Mouse (Mus musculus) olfactory bulb, adult 2 months (tissue): ENCODE data around the gene Psat1. TPM values are rescaled to one million over a fixed set of nuclear protein-coding genes. Genes with fewer than 3 reads are reported as not detected.

ENCODE experiments used
- H3K27ac ChIP-seq: fragments of 200-500 bp; 2 replicates; pipeline ENCODE4 v1.5.1; 2012; ENCODE audit warnings: low read depth, low read length; ENCODE audit not compliant: insufficient read depth
- H3K4me1 ChIP-seq: fragments of 200-500 bp; 2 replicates; pipeline ENCODE4 v1.6.1; 2012; ENCODE audit warnings: low read length; ENCODE audit not compliant: control insufficient read depth, insufficient read depth
- H3K4me3 ChIP-seq: fragments of 200-500 bp; 2 replicates; pipeline ENCODE4 v1.5.1; 2012; ENCODE audit warnings: mild to moderate bottlenecking, low read depth, low read length, moderate library complexity; ENCODE audit not compliant: insufficient read depth
- CTCF ChIP-seq: fragments of 200-500 bp; IDR thresholded peaks from 2 replicates; pipeline ENCODE4 v1.5.1; 2012; ENCODE audit warnings: low read depth, mild to moderate bottlenecking, low read length, moderate library complexity; ENCODE audit not compliant: insufficient read depth
- POLR2A ChIP-seq: fragments of 200-500 bp; IDR thresholded peaks from 2 replicates; pipeline ENCODE4 v1.6.1; 2012; ENCODE audit warnings: mild to moderate bottlenecking, low read depth, low read length, moderate library complexity; ENCODE audit not compliant: insufficient read depth
- WGBS: fragments of 180-500 bp; shearing (Covaris S2); methylation state at CpG from one replicate; pipeline ENCODE4 v1.1.7; 2018; 5-methylcytosine and 5-hydroxymethylcytosine counted together
- polyA plus RNA-seq: library from polyadenylated mRNA; stranded (reverse); fragments of >200 nt; gene quantifications from 2 replicates; pipeline ENCODE4 v1.2.4, GENCODE M21; 2012; ENCODE audit warnings: low replicate concordance; ENCODE audit not compliant: missing spikeins, insufficient read depth, insufficient read length

The Psat1 gene
- polyA plus RNA-seq, result not detected in 2 replicates

DNA sequence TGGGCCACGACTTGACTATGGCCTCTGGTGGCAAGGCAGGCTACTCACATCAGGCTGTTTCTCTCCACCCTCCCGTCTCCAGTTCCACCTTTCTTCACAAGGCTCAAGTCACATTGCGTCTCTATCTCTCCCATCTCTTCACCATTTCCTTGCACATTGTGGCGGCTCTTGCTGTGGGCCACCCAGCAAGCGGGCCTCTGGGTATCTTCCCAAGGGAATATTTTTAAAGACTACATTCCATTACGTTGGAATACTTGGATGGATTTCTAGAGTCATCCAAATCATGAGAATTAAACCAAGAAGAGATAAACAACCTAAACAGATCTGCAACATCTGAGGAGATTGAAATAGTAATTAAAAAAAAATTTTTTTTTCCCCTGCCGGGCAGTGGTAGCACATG, at the start of gene Psat1:
Gene Psat1, minus strand, starts transcription at position 101 of the 400 bp plus-strand sequence.
- peaks cover 7% of the 10 kb centered on the region for H3K4me1 ChIP-seq
- H3K4me3 ChIP-seq, result no peak within 1 kb of the TSS
- WGBS, result 92% methylated on average over 7 of the region's 7 CpGs
- TF ChIP-seq CTCF, result no peak
- no peak for TF ChIP-seq POLR2A
- H3K27ac ChIP-seq, result no peak within 1 kb of the TSS

DNA sequence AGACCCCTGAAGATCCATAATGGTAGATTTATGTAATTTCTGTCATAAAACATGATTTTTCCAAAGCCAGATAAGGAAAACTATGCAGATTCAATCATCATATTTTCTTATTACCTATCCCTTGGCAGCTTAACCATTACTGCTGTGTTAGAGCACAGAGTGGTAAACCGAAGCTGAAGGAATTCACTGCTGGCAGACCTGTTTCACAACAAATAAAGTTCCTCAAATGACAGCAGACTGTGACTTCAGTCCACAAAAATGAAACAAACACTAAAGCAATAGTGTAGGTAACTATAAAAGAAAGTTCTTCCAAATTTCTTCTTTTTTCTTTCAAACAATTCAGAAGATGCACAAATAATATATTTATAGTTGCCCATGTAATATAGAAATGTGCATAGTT, 43.0 kb upstream of the Psat1 start:
- WGBS, result 94% methylated on average over 1 of the region's 1 CpGs
- no peak for TF ChIP-seq CTCF
- no peak for TF ChIP-seq POLR2A
- no peak overlapping the region for H3K27ac ChIP-seq

GRCm38 (mm10) chr19:15985172-15985713, 38.1 kb upstream of the Psat1 start:
- TF ChIP-seq CTCF, result no peak
- no peak; the same call in 1 of the 2 replicates for TF ChIP-seq POLR2A
- H3K4me3 ChIP-seq, result peak overlapping the region; percentile 81
- H3K4me1 ChIP-seq, result peaks cover 2% of the 10 kb centered on the region; the same call in 1 of the 2 replicates
- peak overlapping the region; percentile 43; the same call in 1 of the 2 replicates for H3K27ac ChIP-seq
- WGBS, result 24% methylated on average over 10 of the region's 10 CpGs

More for the DNA sequence above, 43.0 kb upstream of the Psat1 start:
- Histone ChIP-seq H3K4me1 (no peaks in the 10 kb centered on the region), H3K4me3 (no peak overlapping the region)

DNA sequence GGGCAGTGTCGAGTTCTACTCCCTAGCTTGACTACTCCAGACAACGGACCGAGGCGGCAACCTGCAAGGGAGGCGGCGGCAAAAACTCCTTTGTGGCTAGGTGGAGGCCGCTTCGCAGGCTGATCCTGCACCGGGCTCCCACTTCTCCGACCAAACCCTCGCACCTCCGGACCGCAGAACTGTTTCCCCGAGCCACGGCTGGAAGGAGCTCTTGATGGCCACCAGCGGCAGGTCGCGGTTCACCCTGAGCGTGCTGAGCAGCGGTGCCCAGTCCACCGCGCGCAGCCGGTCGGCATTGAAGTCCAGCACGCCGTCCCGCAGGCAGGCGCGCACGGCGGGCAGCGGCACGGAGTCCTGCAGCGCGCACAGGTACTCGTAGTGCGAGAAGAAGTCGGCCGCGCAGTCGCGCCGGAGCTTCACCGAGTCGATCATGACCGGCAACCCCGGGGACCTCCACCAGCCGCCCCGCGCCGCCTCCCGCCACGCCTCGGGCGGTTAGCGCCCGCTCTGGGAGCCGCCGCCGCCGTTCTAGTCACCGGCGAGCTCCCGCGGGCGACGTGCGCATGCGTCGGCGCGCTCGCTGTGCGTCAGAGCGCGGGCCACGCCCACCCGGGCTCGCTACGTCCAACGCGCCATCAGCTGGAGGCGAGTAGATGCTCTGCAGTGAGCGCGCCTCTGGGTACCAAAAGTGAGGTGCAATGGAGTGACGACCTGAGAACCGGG, 37.5 kb upstream of the Psat1 start, which contains the start of gene Cep78:
Gene Cep78, minus strand, starts transcription at position 541 of the 723 bp plus-strand sequence.
- peak; percentile 98 for TF ChIP-seq POLR2A
- TF ChIP-seq CTCF, result no peak
- Histone ChIP-seq H3K4me1 (peaks cover 2% of the 10 kb centered on the region; the same call in 1 of the 2 replicates), H3K4me3 (peak within 1 kb of the TSS; percentile 81), H3K27ac (peak within 1 kb of the TSS; percentile 43; the same call in 1 of the 2 replicates)
- under 1% methylated on average over 88 of the region's 88 CpGs for WGBS

- H3K27ac ChIP-seq, result no peak overlapping the region
- TF ChIP-seq POLR2A (no peak), CTCF (no peak)
Measured at GRCm38 (mm10) chr19:15983739-15984344, 36.7 kb upstream of the Psat1 start.

GRCm38 (mm10) chr19:15982926-15983738, 36.0 kb upstream of the Psat1 start:
- Histone ChIP-seq H3K4me3 (no peak overlapping the region), H3K4me1 (peaks cover 2% of the 10 kb centered on the region; the same call in 1 of the 2 replicates), H3K27ac (no peak overlapping the region)
- TF ChIP-seq POLR2A, result no peak
- no peak for TF ChIP-seq CTCF
- 62% methylated on average over 10 of the region's 10 CpGs for WGBS

More at GRCm38 (mm10) chr19:15983739-15984344, 36.7 kb upstream of the Psat1 start:
- 49% methylated on average over 15 of the region's 15 CpGs for WGBS
- H3K4me3 ChIP-seq, result peak overlapping the region; percentile 81
- H3K4me1 ChIP-seq, result peaks cover 2% of the 10 kb centered on the region; the same call in 1 of the 2 replicates

DNA sequence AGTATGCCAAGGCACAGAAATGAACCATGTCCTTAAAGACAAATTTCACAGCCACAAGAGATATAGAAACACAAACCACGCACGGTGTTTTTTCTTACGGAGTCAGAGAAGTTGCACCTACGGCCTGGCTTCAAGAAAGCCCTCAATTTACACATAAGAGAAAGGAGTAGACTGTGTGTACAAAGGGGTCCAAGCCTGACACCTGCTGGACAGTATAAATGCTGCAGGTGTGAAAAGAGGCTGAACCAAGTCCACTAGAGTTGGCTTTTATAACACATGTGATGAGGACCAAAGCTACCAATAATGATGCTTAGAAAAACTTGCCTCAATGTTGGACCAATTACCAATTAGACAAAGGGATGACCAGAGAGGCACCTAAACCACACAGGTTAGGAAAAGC, 34.7 kb upstream of the Psat1 start:
- 35% methylated on average over 4 of the region's 4 CpGs for WGBS
- peaks cover 2% of the 10 kb centered on the region; the same call in 1 of the 2 replicates for H3K4me1 ChIP-seq
- TF ChIP-seq CTCF (no peak), POLR2A (no peak)
- H3K27ac ChIP-seq, result no peak overlapping the region
- H3K4me3 ChIP-seq, result no peak overlapping the region

GRCm38 (mm10) chr19:15973365-15973764, 26.2 kb upstream of the Psat1 start:
- Histone ChIP-seq H3K4me3 (no peak overlapping the region), H3K4me1 (no peaks in the 10 kb centered on the region), H3K27ac (no peak overlapping the region)
- no peak for TF ChIP-seq POLR2A
- TF ChIP-seq CTCF, result no peak
- 84% methylated on average over 4 of the region's 4 CpGs for WGBS
